Mouse (Mus musculus) NIH3T3 (cell line): ENCODE results near the gene Sclt1.

Experiments used
- DNase-seq: peaks from one replicate; pipeline ENCODE4 v3.0.0-alpha.2; 2012; ENCODE audit warnings: low read depth

Gene Sclt1

GRCm38 (mm10) chr3:41605601-41606329, 136.5 kb downstream of the Sclt1 start:
- DNase-seq, result peak; percentile 66

- DNase-seq, result no peak
These were observed 137.5 kb downstream of the Sclt1 start for GRCm38 (mm10) chr3:41604629-41605321.

GRCm38 (mm10) chr3:41603470-41604019, 138.8 kb downstream of the Sclt1 start:
- no peak for DNase-seq

DNA sequence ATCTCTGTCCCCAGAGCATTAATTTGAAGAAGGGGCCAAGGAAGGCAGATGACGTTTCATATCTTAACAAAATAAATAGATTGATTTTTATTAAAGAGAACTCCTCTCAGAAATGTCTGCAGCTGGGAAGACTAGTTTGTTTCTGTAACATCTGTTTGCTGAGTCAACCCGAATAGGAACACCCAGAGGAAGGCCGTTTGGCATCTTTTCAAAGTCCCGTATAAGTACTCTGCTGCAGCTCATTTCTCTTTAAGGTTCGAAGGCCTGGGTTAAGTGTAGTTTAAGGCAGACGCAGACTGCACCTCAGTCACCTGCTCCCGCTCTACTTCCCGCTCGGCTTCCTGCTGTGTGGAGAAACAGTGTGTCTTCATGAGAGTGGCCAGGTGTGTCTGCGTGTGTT, 139.4 kb downstream of the Sclt1 start:
- DNase-seq, result peak; percentile 84

DNA sequence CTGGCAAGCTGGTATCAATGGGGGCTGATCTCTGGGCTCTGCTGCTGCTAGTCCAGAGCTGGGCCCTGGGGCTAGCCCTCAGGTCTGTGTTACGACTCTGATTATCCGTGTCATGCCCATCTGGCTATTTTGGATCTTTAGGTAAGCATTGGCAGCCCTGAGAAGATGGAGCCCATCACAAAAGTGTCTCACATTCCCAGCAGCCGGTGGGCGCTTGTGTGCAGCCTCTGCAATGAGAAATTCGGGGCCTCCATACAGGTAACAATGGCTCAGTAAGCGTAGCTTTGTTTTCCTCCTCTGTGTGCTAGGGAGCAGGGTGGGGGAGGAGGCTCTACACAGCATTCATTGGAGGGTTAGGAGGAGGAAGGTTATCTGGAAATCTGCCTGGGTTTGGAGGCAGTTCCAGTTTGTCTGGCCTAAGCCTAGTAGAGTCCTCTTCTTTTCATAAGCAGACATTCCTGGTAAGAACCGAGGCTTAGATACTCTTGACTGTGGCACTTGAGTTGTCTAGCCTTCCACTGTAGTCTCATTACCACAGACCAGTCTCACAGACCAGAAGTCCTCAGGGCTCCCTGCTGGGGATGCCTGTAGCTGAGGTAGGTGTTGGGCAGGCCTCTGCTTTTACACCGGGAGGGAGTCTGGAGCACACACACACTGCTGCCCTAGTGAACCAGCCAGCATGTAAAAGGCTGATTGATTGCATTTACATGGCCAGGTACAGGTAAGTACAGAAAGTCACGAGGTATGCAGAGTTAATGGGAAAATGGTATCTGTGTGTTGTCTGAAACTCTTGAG, 140.9 kb downstream of the Sclt1 start:
- DNase-seq, result no peak

DNA sequence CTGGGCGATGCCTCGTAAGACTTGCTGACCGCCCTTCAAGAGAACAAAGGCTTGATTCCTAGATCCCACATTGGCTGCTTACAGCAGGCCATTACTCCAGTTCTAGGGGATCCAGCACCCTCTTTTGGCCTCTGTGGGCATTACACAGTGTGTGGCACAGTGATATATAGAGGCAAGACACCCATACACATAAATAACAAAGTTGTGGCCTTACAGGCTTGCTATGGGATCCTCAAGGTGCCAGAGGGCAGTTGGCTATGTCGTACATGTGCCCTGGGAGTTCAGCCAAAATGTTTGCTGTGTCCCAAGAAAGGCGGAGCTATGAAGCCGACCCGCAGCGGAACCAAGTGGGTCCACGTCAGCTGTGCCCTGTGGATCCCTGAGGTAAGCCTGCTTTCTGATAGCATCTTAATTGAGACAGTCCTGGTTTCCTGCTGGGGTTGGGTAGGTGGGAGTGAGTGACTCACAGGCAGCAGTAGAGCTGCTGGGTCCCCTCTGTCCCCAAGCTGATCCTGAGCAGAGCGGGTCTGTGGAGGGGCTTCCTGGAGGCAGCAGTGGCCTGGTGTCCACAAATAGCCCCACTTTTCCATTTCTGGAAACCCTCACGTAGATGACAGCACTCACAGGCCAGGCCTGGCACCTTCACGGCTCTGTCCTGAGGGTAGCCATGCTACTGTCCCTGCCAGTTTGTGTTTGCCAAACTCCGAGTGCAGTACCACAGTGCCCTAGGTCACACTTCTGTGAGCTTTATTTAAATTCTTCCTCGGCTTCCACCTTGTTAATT, 142.3 kb downstream of the Sclt1 start:
- DNase-seq, result peak; percentile 61

DNA sequence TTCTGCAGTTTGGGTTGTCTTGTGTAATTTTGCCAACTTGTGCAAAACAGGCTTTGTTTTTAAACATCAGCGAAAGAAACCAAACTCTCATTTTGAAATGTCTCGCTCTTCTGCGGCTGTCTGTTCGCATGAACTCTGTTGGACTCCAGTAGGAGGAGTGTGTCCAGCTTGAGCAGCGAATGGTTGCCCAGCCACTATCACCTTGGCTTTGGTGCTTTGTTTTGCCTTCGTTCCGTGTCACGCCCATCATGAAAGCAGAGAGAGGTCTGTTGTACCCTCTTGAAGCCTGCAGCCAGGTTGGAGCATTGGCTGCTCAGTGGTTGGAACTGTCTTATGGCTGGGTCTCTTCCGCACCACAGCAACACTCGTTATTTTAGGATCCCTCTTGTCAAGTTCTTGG, 143.1 kb downstream of the Sclt1 start:
- DNase-seq, result no peak

DNA sequence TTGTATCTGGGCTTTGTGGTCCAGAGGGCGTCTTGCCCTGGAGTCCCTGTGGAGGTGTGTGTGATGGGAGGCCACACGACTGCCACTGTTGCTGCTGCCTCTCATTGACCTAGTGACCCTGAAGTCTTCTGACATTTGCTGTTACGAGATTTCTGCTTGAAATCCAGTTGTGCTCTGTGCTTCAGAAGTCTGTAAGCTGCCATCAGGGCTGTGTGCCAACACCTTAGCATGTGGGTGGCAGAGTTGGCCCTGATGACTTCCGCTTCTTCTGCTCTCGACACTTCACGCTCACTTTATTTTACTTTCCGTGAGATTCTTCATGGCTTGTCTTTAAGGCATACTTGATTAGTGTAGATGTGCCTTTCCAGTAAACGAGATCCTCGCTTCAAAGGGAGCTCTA, 143.9 kb downstream of the Sclt1 start:
- DNase-seq, result no peak

GRCm38 (mm10) chr3:41597036-41597435, 145.3 kb downstream of the Sclt1 start:
- no peak for DNase-seq

GRCm38 (mm10) chr3:41595010-41595409, 147.3 kb downstream of the Sclt1 start:
- no peak for DNase-seq

GRCm38 (mm10) chr3:41594097-41594879, 148.0 kb downstream of the Sclt1 start:
- DNase-seq, result no peak

DNA sequence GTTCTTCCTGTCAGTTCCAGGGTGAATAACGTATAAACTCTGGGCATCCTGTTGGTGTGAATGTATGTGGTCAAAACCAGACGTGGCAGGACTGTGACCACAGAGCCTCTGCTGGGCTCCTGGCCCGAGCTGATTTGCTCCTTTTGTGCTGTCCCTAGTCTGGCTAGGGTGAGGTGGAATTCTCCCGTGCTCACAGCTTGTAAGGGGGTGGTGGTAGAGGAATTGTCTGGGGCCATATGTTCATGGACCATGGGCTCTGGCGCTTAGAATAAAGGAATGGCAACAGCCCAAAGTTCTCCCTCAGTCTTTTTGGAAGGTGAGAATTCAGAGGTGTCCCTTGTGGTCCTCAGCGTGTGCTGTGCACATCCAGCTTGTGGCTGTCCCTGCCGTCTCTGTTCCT, 149.5 kb downstream of the Sclt1 start:
- DNase-seq, result no peak

- peak; percentile 47 for DNase-seq
These were observed 150.6 kb downstream of the Sclt1 start for GRCm38 (mm10) chr3:41591651-41592170.

- no peak for DNase-seq
These were observed 151.4 kb downstream of the Sclt1 start for GRCm38 (mm10) chr3:41590695-41591559.

DNA sequence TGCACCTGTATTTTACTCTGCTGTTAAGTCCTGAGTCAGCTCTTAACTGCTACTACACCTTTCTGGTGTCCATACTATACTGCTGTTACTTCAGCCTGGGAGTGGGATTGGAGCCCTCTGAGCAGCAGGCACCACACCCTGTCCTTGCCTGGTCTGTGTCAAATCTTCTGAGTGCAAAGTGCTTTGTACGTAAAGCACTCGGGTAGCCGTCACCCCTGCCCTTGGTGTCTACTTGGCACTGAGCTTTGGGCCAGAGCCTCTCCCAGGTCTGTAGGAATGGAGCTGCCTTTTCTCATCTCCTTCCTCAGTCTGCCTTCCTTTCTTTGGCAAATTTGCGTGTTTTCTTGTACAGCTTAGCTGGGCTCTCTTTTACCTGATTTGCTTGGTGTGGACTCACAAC, 152.3 kb downstream of the Sclt1 start:
- DNase-seq, result no peak

DNA sequence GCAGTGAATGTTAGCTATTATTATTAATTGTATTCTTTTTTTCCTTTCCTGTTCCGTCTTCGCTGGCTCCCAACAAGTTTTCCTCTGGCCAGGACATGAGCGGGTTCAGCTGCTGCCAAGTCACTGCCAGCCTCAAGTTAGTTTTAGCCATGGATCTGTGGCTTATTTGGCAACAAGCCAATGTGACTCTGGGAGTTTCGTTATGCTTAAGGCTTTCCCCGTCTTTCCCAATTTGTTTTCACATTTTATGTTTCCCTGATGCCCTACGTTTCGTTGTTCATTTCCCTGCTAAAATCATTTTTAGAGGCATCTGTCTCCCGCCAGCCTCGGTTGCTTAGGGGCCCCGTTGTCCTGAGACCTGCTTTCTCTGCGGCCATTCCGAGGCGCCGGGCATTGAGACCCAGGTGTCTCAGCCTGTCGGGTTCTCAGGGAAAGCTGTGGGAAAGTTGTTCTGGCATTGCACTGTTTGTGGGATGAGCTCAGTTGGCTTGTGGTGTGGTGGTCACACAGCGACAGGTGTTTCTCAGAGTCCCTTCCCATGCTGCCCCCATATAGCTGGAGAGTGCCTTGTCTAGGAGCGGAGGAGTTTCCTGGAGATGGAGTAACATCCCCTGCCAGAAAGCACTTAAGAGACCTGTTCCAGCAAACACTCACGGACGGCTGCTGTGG, 152.9 kb downstream of the Sclt1 start:
- no peak for DNase-seq

- DNase-seq, result no peak
These were observed 153.8 kb downstream of the Sclt1 start for GRCm38 (mm10) chr3:41588495-41588894.

DNA sequence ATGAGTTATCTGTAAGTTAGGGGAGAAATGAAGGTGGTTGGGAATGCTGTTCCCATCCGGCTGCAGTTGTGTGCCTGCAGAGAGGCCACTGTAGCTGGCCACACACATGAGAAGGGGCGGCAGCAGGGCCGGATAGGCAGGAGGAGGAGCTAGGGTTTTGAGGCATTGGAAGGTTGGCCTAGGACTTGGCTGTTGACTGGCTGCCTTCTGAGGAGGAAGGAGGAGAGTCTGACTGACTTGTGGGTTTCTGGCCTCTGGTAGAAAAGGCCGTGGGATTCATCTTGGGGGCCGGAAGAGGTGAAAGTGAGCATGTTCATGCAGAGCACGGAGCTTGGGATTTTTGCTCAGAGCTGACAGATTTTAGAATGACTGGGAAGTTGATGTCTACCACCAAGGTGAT, 154.7 kb downstream of the Sclt1 start:
- DNase-seq, result no peak

DNA sequence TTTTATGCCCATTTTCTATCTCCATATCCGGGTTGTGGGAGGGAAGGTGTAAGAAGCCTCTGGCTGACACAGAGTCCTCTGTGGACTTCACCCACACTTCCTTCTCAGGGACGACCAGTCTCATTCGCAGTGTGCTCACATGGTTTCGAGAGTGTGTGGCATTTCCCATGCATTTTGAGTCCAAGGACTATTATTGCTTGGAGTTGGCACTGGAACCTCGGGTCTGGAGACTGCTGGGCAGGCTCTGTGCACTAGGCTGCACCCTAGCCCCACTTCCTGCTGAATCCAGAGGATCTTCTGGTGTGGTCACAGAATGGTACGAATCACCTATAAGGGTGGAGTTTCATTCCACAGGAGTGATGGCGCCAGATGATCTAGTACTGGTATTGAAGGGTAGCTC, 155.4 kb downstream of the Sclt1 start:
- peak; percentile 33 for DNase-seq
